Mouse (Mus musculus) lung, postnatal 0 days (tissue): Measurements from ENCODE around the gene Tmem147.

Experiments
- CTCF ChIP-seq: IDR thresholded peaks from 2 replicates; pipeline ENCODE4 v1.5.1; 2016; ENCODE audit warnings: antibody characterized with exemption, mild to moderate bottlenecking
- EP300 ChIP-seq: IDR thresholded peaks from 2 replicates; pipeline ENCODE4 v1.6.1; 2016; ENCODE audit warnings: antibody characterized with exemption, mild to moderate bottlenecking, control low read depth

DNA sequence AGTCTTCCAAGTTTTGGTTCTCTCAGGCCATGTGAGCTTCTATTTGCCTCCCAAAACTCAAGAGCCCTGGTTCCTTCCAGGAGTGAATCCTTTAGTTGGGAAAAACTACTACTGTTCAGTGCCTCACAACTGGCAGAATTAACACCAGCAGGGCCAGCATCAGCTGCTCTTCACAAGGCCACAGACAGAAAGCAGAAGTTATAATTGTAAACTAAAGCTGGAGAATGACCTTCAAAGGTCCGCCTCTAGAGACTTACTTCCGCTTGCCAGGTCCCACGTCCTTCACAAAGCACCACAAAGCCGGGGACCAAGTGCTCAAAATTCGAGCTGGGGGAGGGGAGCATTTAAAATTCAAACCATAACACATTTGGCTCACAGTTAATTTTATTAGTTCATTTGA is 31.2 kb downstream of the Tmem147 start:
- TF ChIP-seq CTCF (no peak), EP300 (no peak)
